In the genomic region with DNA sequence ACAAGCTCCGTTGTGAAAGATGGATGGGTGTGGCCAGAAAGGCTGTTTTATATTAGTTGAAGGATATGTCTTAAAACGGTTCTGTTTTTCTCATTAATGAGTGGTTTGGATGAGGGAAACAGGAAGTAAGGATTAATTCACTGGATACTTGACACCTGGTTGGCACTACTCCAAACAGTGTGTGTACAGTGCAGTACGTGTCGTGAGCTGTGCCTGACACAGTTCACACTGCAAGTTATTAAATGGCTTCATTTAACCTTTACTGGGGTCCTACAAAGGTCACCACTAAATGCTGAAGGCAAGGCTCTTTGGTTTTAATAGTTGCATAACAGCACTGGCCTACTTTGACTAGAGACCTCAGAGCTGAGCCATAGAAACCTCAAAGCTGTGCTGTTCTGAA, we compare ENCODE assay signal across 14 mouse cellular contexts. TPM values are rescaled to one million over a fixed set of nuclear protein-coding genes. Genes with fewer than 3 reads are reported as not detected.
DNase-seq lines count a peak whose midpoint lies in the region; ATAC-seq and TF ChIP-seq lines count a peak whose summit lies in the region.
"Had no signal": no experiment of that assay in that cellular context is flagged by ENCODE, and none has a peak within 500 bp of the region (broad histone marks: within the 10 kb centered on the region; RNA-seq: fewer than 3 reads in every experiment).

No protein-coding gene starts in this region.

- H3K4me3 ChIP-seq in forebrain, embryonic 14.5 days (ENCODE audit: low read depth, low read length): no peak overlapping the region
- H3K4me3 ChIP-seq in forebrain, embryonic 11.5 days (ENCODE audit: low read depth, low read length): no peak overlapping the region
- no peak overlapping the region for H3K4me3 ChIP-seq in liver, adult 2 months (ENCODE audit: insufficient read depth, low read depth, low read length)
- no peak overlapping the region for H3K4me3 ChIP-seq in liver, postnatal 0 days (ENCODE audit: low read depth, low read length)
- H3K4me3 ChIP-seq: heart, embryonic 13.5 days had no signal

- TF ChIP-seq EP300 in liver, postnatal 0 days (IDR thresholded peaks at IDR 0.05; ENCODE audit: low read depth): no peak

- TF ChIP-seq CTCF in liver, adult 2 months (IDR thresholded peaks at IDR 0.05; ENCODE audit: low read depth, low read length): no peak
- TF ChIP-seq CTCF in liver, postnatal 0 days (IDR thresholded peaks at IDR 0.05; ENCODE audit: low read depth): no peak

- H3K27me3 ChIP-seq in forebrain, embryonic 14.5 days (replicated peaks; ENCODE audit: control insufficient read depth, insufficient read depth, low read length): no peaks in the 10 kb centered on the region
- H3K27me3 ChIP-seq in forebrain, embryonic 11.5 days (ENCODE audit: control insufficient read depth, insufficient read depth, low read length): no peaks in the 10 kb centered on the region
- H3K27me3 ChIP-seq in liver, adult 2 months (ENCODE audit: control insufficient read depth, insufficient read depth, low read length): no peaks in the 10 kb centered on the region
- no peaks in the 10 kb centered on the region for H3K27me3 ChIP-seq in liver, postnatal 0 days (ENCODE audit: insufficient read depth, low read length)
- H3K27me3 ChIP-seq: heart, embryonic 13.5 days had no signal

- H3K9ac ChIP-seq in forebrain, embryonic 14.5 days (ENCODE audit: low read length): no peak overlapping the region
- H3K9ac ChIP-seq in forebrain, embryonic 11.5 days (ENCODE audit: low read length): no peak overlapping the region
- H3K9ac ChIP-seq in liver, adult 2 months (ENCODE audit: low read depth, low read length): no peak overlapping the region
- H3K9ac ChIP-seq in liver, postnatal 0 days (replicated peaks): no peak overlapping the region
- H3K9ac ChIP-seq: heart, embryonic 13.5 days had no signal

- H3K9me3 ChIP-seq in forebrain, embryonic 14.5 days (replicated peaks; ENCODE audit: control insufficient read depth, low read length): no peaks in the 10 kb centered on the region
- no peaks in the 10 kb centered on the region for H3K9me3 ChIP-seq in forebrain, embryonic 11.5 days (ENCODE audit: control insufficient read depth, low read length)
- H3K9me3 ChIP-seq in liver, postnatal 0 days (ENCODE audit: low read length): no peaks in the 10 kb centered on the region
- H3K9me3 ChIP-seq: heart, embryonic 13.5 days had no signal

- H3K79me2 ChIP-seq in liver, adult 2 months (ENCODE audit: control insufficient read depth, insufficient read depth, low read length): no peaks in the 10 kb centered on the region

- 43% methylated on average over 4 of the region's 4 CpGs for WGBS in forebrain, embryonic 14.5 days
- 70% methylated on average over 4 of the region's 4 CpGs for WGBS in forebrain, embryonic 11.5 days
- 28% methylated on average over 4 of the region's 4 CpGs for WGBS in liver, adult 2 months
- WGBS in liver, postnatal 0 days (ENCODE audit: insufficient replicate concordance): 28% methylated on average over 4 of the region's 4 CpGs

- ATAC-seq in forebrain, embryonic 14.5 days: no peak
- no peak for ATAC-seq in forebrain, embryonic 11.5 days (replicated peaks; ENCODE audit: low FRiP score)
- ATAC-seq in liver, postnatal 0 days: no peak
- peak; percentile 85 for ATAC-seq in granulocyte monocyte progenitor cell, adult 5-6 weeks (replicated peaks; ENCODE audit: poor library complexity, severe bottlenecking)
- peak; percentile 31; the same call in 1 of the 2 replicates for ATAC-seq in monocyte, adult 5-6 weeks (replicated peaks; ENCODE audit: insufficient number of reproducible peaks, low FRiP score, low TSS enrichment, poor library complexity, severe bottlenecking)
- ATAC-seq: inflammation-experienced regulatory T-cells, adult 6 months; Patski had no signal

- TF ChIP-seq POLR2A in liver, adult 2 months (IDR thresholded peaks at IDR 0.05; ENCODE audit: extremely low read depth, insufficient read depth, low read length): no peak

- no peak overlapping the region for H3K4me2 ChIP-seq in forebrain, embryonic 14.5 days (ENCODE audit: low read length)
- no peak overlapping the region for H3K4me2 ChIP-seq in forebrain, embryonic 11.5 days (ENCODE audit: low read depth, low read length, severe bottlenecking)
- no peak overlapping the region for H3K4me2 ChIP-seq in liver, postnatal 0 days (ENCODE audit: low read depth, low read length)
- H3K4me2 ChIP-seq: heart, embryonic 13.5 days had no signal

- no peaks in the 10 kb centered on the region for H3K36me3 ChIP-seq in forebrain, embryonic 14.5 days (ENCODE audit: control insufficient read depth, insufficient read depth, low read length)
- no peaks in the 10 kb centered on the region for H3K36me3 ChIP-seq in forebrain, embryonic 11.5 days (ENCODE audit: control insufficient read depth, insufficient read depth, low read length)
- H3K36me3 ChIP-seq in liver, adult 2 months (ENCODE audit: control insufficient read depth, insufficient read depth, low read length): no peaks in the 10 kb centered on the region
- H3K36me3 ChIP-seq in liver, postnatal 0 days (replicated peaks; ENCODE audit: insufficient read depth, low read length): no peaks in the 10 kb centered on the region
- H3K36me3 ChIP-seq: heart, embryonic 13.5 days had no signal

- no peaks in the 10 kb centered on the region for H3K4me1 ChIP-seq in forebrain, embryonic 14.5 days (ENCODE audit: control insufficient read depth, insufficient read depth, low read length)
- no peaks in the 10 kb centered on the region for H3K4me1 ChIP-seq in forebrain, embryonic 11.5 days (replicated peaks; ENCODE audit: control insufficient read depth, insufficient read depth, low read length)
- peaks cover 4% of the 10 kb centered on the region for H3K4me1 ChIP-seq in liver, adult 2 months (ENCODE audit: control insufficient read depth, insufficient read depth, low read length)
- peaks cover 6% of the 10 kb centered on the region; the same call in 1 of the 2 replicates for H3K4me1 ChIP-seq in liver, postnatal 0 days (ENCODE audit: insufficient read depth)

- H3K27ac ChIP-seq in forebrain, embryonic 14.5 days (ENCODE audit: low read depth, low read length): no peak overlapping the region
- no peak overlapping the region for H3K27ac ChIP-seq in forebrain, embryonic 11.5 days (ENCODE audit: low read depth, low read length)
- H3K27ac ChIP-seq in liver, adult 2 months (replicated peaks; ENCODE audit: insufficient read depth, low read depth, low read length): no peak overlapping the region
- no peak overlapping the region for H3K27ac ChIP-seq in liver, postnatal 0 days (ENCODE audit: low read depth)
- H3K27ac ChIP-seq: heart, embryonic 13.5 days had no signal

- peak; percentile 14 for DNase-seq in forebrain, embryonic 14.5 days (ENCODE audit: low spot score)
- DNase-seq in forebrain, embryonic 11.5 days (ENCODE audit: low spot score): no peak
- peak; percentile 12 for DNase-seq in liver, adult 2 months (ENCODE audit: extremely low read depth, low read depth, low spot score)
- no peak for DNase-seq in liver, postnatal 0 days
- DNase-seq in testis, postnatal 14 days (ENCODE audit: low spot score): no peak
- no peak for DNase-seq in gastrocnemius, postnatal 4 days (ENCODE audit: low spot score in 2 of 2)
- DNase-seq: adrenal gland, postnatal 25 days; cerebellum, adult 8-10 months; left cerebral cortex, postnatal 4 days had no signal

RNA-seq across cellular contexts. Expression of gene Slc38a11, which starts 18.7 kb away (rescaled TPM):
- polyA plus RNA-seq in forebrain, embryonic 14.5 days (2014; fragmentation: Nextera tagmentation; extraction: Ambion mirVana): 1.4 and 2.2 TPM in 2 replicates
- 0.75 and 1.2 TPM in 2 replicates for polyA plus RNA-seq in forebrain, embryonic 11.5 days (2014; fragmentation: Nextera tagmentation; extraction: Ambion mirVana)
- total RNA-seq in liver, adult 2 months (2014; rRNA removed): 0.27 and 0.37 TPM in 2 replicates
- not detected in 2 replicates for polyA plus RNA-seq in liver, adult 2 months (2012; rRNA removed)
- polyA plus RNA-seq in liver, postnatal 0 days (2015; fragmentation: Nextera tagmentation; extraction: Ambion mirVana): 0.12 TPM in 1 of 2 replicates, not detected in the other
- total RNA-seq in granulocyte monocyte progenitor cell, adult 5-6 weeks (2014; fragmentation: Nextera tagmentation): not detected in 2 replicates
- not detected in 2 replicates for total RNA-seq in granulocyte monocyte progenitor cell, adult 5-6 weeks (2017)
- 0.39 TPM in 1 of 3 replicates, not detected in the others for total RNA-seq in monocyte, adult 5-6 weeks (2017)
- under 1 TPM; 0.41 to 0.86 TPM for total RNA-seq in gastrocnemius, postnatal 4 days (2021)
- polyA plus RNA-seq: heart, embryonic 13.5 days; Patski had no signal

Comparison
In these comparisons a context has a peak if more than half of its experiments do, and no peak if none do; other contexts are left out.
1. DNase-seq: peak in forebrain, embryonic 14.5 days (single experiment) and liver, adult 2 months (single experiment); none in forebrain, embryonic 11.5 days (single experiment), liver, postnatal 0 days (single experiment), testis, postnatal 14 days (single experiment) and gastrocnemius, postnatal 4 days (0 of 2).
2. ATAC-seq: peak in granulocyte monocyte progenitor cell, adult 5-6 weeks (single experiment) and monocyte, adult 5-6 weeks (single experiment); none in forebrain, embryonic 14.5 days (single experiment), forebrain, embryonic 11.5 days (single experiment) and liver, postnatal 0 days (single experiment).